ENCODE assay signal across 8 mouse cellular contexts in genomic region chr2:132701451-132701886, GRCm38 (mm10). TPM values are rescaled to one million over a fixed set of nuclear protein-coding genes. Genes with fewer than 3 reads are reported as not detected.
DNase-seq lines count a peak whose midpoint lies in the region; ATAC-seq and TF ChIP-seq lines count a peak whose summit lies in the region.

No protein-coding gene starts in this region.

- peak; percentile 94 for DNase-seq in ES-CJ7 (ENCODE audit: low read depth, low spot score)
- DNase-seq in adrenal gland, postnatal 4 days (ENCODE audit: low spot score in 2 of 2): peak; percentile 37 to 52
- DNase-seq in embryonic facial prominence, embryonic 14.5 days (ENCODE audit: low spot score): peak; percentile 68
- DNase-seq in kidney, postnatal 36 days: peak; percentile 41 to 88
- DNase-seq in liver, postnatal 0 days: peak; percentile 86
- DNase-seq in thymus, postnatal 25 days: peak; percentile 74

- H3K4me1 ChIP-seq in embryonic facial prominence, embryonic 14.5 days (ENCODE audit: control insufficient read depth, insufficient read depth, low read length): no peaks in the 10 kb centered on the region
- 0 out of 2 replicates have a peak, but pooled peaks cover 3% of the 10 kb centered on the region for H3K4me1 ChIP-seq in heart, embryonic 16.5 days (ENCODE audit: control insufficient read depth, insufficient read depth, low read length)
- H3K4me1 ChIP-seq in liver, postnatal 0 days (ENCODE audit: insufficient read depth): peaks cover 8% of the 10 kb centered on the region
- no peaks in the 10 kb centered on the region for H3K4me1 ChIP-seq in neural tube, embryonic 14.5 days (ENCODE audit: control insufficient read depth, insufficient read depth, low read length)

- H3K36me3 ChIP-seq in embryonic facial prominence, embryonic 14.5 days (ENCODE audit: control insufficient read depth, insufficient read depth, low read length): no peaks in the 10 kb centered on the region
- no peaks in the 10 kb centered on the region for H3K36me3 ChIP-seq in heart, embryonic 16.5 days (ENCODE audit: control insufficient read depth, insufficient read depth)
- 0 out of 2 replicates have a peak, but pooled peaks cover 2% of the 10 kb centered on the region for H3K36me3 ChIP-seq in liver, postnatal 0 days (replicated peaks; ENCODE audit: insufficient read depth, low read length)
- H3K36me3 ChIP-seq in neural tube, embryonic 14.5 days (ENCODE audit: control insufficient read depth, insufficient read depth, low read length): no peaks in the 10 kb centered on the region

- 15% methylated on average over 7 of the region's 7 CpGs for WGBS in embryonic facial prominence, embryonic 14.5 days
- WGBS in heart, embryonic 16.5 days: 18% methylated on average over 7 of the region's 7 CpGs
- 18% methylated on average over 7 of the region's 7 CpGs for WGBS in liver, postnatal 0 days (ENCODE audit: insufficient replicate concordance)
- WGBS in neural tube, embryonic 14.5 days: 20% methylated on average over 7 of the region's 7 CpGs

- no peaks in the 10 kb centered on the region for H3K27me3 ChIP-seq in embryonic facial prominence, embryonic 14.5 days (replicated peaks; ENCODE audit: control insufficient read depth, insufficient read depth, low read length)
- H3K27me3 ChIP-seq in heart, embryonic 16.5 days (ENCODE audit: control insufficient read depth, insufficient read depth, low read length): no peaks in the 10 kb centered on the region
- no peaks in the 10 kb centered on the region for H3K27me3 ChIP-seq in liver, postnatal 0 days (ENCODE audit: insufficient read depth, low read length)
- H3K27me3 ChIP-seq in neural tube, embryonic 14.5 days (ENCODE audit: control insufficient read depth, insufficient read depth, low read length): no peaks in the 10 kb centered on the region

- ATAC-seq in embryonic facial prominence, embryonic 14.5 days (ENCODE audit: low read depth): peak; percentile 83
- peak; percentile 45; the same call in 1 of the 2 replicates for ATAC-seq in heart, embryonic 16.5 days (replicated peaks; ENCODE audit: extremely low read depth, insufficient read depth, low FRiP score)
- ATAC-seq in liver, postnatal 0 days: peak; percentile 41
- peak; percentile 87 for ATAC-seq in neural tube, embryonic 14.5 days (ENCODE audit: low read depth)

- TF ChIP-seq EP300 in liver, postnatal 0 days (IDR thresholded peaks at IDR 0.05; ENCODE audit: low read depth): no peak

- H3K9ac ChIP-seq in embryonic facial prominence, embryonic 14.5 days (ENCODE audit: low read depth, low read length): no peak overlapping the region
- H3K9ac ChIP-seq in heart, embryonic 16.5 days (ENCODE audit: low read length): no peak overlapping the region
- H3K9ac ChIP-seq in liver, postnatal 0 days (replicated peaks): no peak overlapping the region
- no peak overlapping the region for H3K9ac ChIP-seq in neural tube, embryonic 14.5 days (replicated peaks; ENCODE audit: low read depth, low read length)

- H3K27ac ChIP-seq in embryonic facial prominence, embryonic 14.5 days (replicated peaks; ENCODE audit: low read depth, low read length): no peak overlapping the region
- H3K27ac ChIP-seq in heart, embryonic 16.5 days (ENCODE audit: low read length): no peak overlapping the region
- no peak overlapping the region for H3K27ac ChIP-seq in liver, postnatal 0 days (ENCODE audit: low read depth)
- H3K27ac ChIP-seq in neural tube, embryonic 14.5 days (ENCODE audit: low read depth, low read length): no peak overlapping the region

- no peak overlapping the region for H3K4me2 ChIP-seq in embryonic facial prominence, embryonic 14.5 days (ENCODE audit: low read depth, low read length)
- no peak overlapping the region for H3K4me2 ChIP-seq in heart, embryonic 16.5 days (ENCODE audit: low read depth, low read length)
- no peak overlapping the region for H3K4me2 ChIP-seq in liver, postnatal 0 days (ENCODE audit: low read depth, low read length)
- no peak overlapping the region for H3K4me2 ChIP-seq in neural tube, embryonic 14.5 days (ENCODE audit: low read depth, low read length)

- H3K9me3 ChIP-seq in embryonic facial prominence, embryonic 14.5 days (ENCODE audit: control insufficient read depth, low read length): no peaks in the 10 kb centered on the region
- no peaks in the 10 kb centered on the region for H3K9me3 ChIP-seq in heart, embryonic 16.5 days (replicated peaks; ENCODE audit: control insufficient read depth, low read length)
- H3K9me3 ChIP-seq in liver, postnatal 0 days (ENCODE audit: low read length): no peaks in the 10 kb centered on the region
- no peaks in the 10 kb centered on the region for H3K9me3 ChIP-seq in neural tube, embryonic 14.5 days (ENCODE audit: control insufficient read depth, low read length)

- H3K4me3 ChIP-seq in embryonic facial prominence, embryonic 14.5 days (ENCODE audit: low read depth, low read length): no peak overlapping the region
- no peak overlapping the region for H3K4me3 ChIP-seq in heart, embryonic 16.5 days (ENCODE audit: low read length)
- H3K4me3 ChIP-seq in liver, postnatal 0 days (ENCODE audit: low read depth, low read length): no peak overlapping the region
- no peak overlapping the region for H3K4me3 ChIP-seq in neural tube, embryonic 14.5 days (ENCODE audit: low read depth, low read length)

- peak; percentile 93 for TF ChIP-seq CTCF in liver, postnatal 0 days (IDR thresholded peaks at IDR 0.05; ENCODE audit: low read depth)

RNA-seq across cellular contexts. Expression of gene Shld1, which starts 14.7 kb away (rescaled TPM):
- 10 to 100 TPM; 12.4 to 12.7 TPM for total RNA-seq in adrenal gland, postnatal 4 days (2021)
- polyA plus RNA-seq in embryonic facial prominence, embryonic 14.5 days (2014; fragmentation: Nextera tagmentation; extraction: Ambion mirVana): 16.0 and 16.1 TPM in 2 replicates
- 11.4 and 11.5 TPM in 2 replicates for polyA plus RNA-seq in heart, embryonic 16.5 days (2015; fragmentation: Nextera tagmentation; extraction: Ambion mirVana)
- 9.5 and 11.1 TPM in 2 replicates for polyA plus RNA-seq in liver, postnatal 0 days (2015; fragmentation: Nextera tagmentation; extraction: Ambion mirVana)
- 22.1 and 26.3 TPM in 2 replicates for polyA plus RNA-seq in neural tube, embryonic 14.5 days (2014; fragmentation: Nextera tagmentation; extraction: Ambion mirVana)
